Mouse (Mus musculus) gastrocnemius, adult 2 months (tissue): Measurements from ENCODE around the gene Cnga3. TPM values are rescaled to one million over a fixed set of nuclear protein-coding genes. Genes with fewer than 3 reads are reported as not detected.

Experiments used
- DNase-seq: peaks from one replicate; pipeline ENCODE4 v3.0.0; 2022
- H3K27ac ChIP-seq: fragments of 200-600 bp; 2 replicates; pipeline ENCODE4 v1.8.1; 2022; ENCODE audit warnings: mild to moderate bottlenecking
- H3K4me3 ChIP-seq: fragments of 200-600 bp; 2 replicates; pipeline ENCODE4 v1.8.1; 2022; ENCODE audit warnings: mild to moderate bottlenecking, moderate library complexity
- CTCF ChIP-seq: fragments of 200-600 bp; IDR thresholded peaks from 2 replicates; pipeline ENCODE4 v1.8.1; 2022; ENCODE audit warnings: antibody characterized with exemption, mild to moderate bottlenecking, moderate library complexity
- intact Hi-C: fragments of 180-260 bp; cut with DNase I; formaldehyde crosslinking; loops from one replicate; pipeline ENCODE4 v1.15.1; 2025
- total RNA-seq, 2 experiments: library from RNA; stranded (reverse); gene quantifications; 2 replicates each; pipeline ENCODE4 v1.2.3; 2021

The Cnga3 gene
- total RNA-seq, 2 experiments from 2014 or later = 0.26 to 0.45 TPM

DNA sequence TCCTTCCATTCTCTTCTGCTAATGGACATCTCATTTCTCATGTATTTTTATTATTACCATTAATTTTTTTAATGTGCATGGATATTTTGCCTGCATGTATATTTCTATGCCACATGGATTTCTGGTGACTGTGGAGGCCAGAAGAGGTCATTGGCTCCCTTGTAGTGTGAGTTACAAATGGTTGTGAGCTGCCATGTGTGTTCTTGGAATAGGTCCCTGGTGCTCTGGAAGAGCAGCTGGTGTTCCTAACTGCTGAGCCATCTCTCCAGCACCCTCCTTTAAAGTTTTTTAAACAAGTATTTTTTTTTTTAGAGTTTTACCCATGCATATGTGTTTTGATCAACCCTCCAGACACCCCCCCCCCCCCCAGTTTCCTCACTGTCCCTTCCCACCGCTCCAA is 82.2 kb downstream of the Cnga3 start:
- TF ChIP-seq CTCF = no peak
- no peak for DNase-seq
- no peak overlapping the region for H3K4me3 ChIP-seq
- no peak overlapping the region for H3K27ac ChIP-seq
- intact Hi-C loops = no loop called here

GRCm38 (mm10) chr1:37298904-37299303 is 84.7 kb downstream of the Cnga3 start:
- Histone ChIP-seq H3K27ac (no peak overlapping the region), H3K4me3 (no peak overlapping the region)
- no peak for TF ChIP-seq CTCF
- DNase-seq = no peak
- intact Hi-C loops = no loop called here

GRCm38 (mm10) chr1:37299540-37300491 is 85.6 kb downstream of the Cnga3 start, which contains the start of gene Inpp4a:
Inpp4a (plus strand) TSS chr1:37299865.
- TF ChIP-seq CTCF = no peak
- intact Hi-C loops = loop anchor here (5.0 kb wide), 1 partner anchor 47 kb away; no protein-coding TSS in a partner anchor
- peak; percentile 97 for DNase-seq
- Histone ChIP-seq H3K27ac (peak within 1 kb of the TSS; percentile 93), H3K4me3 (peak within 1 kb of the TSS; percentile 86)

DNA sequence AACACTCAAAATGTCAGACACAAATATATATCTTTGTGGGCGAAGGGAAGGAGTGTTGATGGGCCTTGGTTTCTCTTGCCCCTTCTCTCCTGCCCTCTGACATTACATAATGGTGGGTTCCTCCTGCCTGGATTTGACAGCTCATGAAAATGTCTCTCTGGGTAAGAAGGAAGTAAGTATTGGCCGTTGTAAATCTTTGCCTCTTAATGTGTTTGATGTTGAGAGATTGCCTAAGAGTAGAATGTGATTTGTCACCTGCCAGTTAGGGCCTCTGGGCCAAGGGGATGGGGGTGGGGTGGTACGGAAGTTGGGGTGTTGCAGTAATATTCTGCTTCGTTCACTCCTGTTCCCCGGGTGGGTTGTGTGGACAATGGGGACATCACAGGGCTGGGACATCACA is 86.4 kb downstream of the Cnga3 start:
- intact Hi-C loops = loop anchor here (5.0 kb wide), 1 partner anchor 47 kb away; no protein-coding TSS in a partner anchor
- DNase-seq = no peak
- Histone ChIP-seq H3K27ac (peak overlapping the region; percentile 93), H3K4me3 (peak overlapping the region; percentile 86)
- no peak for TF ChIP-seq CTCF

DNA sequence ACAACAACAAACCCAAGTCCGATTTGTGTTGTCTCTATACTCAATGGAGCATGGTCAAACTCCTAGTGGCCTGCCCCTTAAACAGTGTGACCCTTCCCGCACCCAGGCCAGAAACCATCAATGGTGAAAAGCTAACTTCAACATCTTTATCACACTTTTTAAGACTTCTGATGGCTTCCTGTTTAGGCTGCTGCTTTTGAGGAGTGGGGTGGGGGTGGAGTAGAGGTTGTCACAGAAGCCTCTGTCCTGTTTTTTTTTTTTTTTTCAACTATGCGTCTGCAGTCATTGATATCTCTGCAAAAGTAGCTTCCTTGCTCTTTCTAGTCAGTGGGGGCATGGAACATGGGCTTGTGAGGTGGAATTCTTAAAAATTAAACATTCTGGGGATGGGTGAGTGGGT is 88.6 kb downstream of the Cnga3 start:
- TF ChIP-seq CTCF = no peak
- no peak overlapping the region for H3K27ac ChIP-seq
- DNase-seq = no peak
- intact Hi-C loops = loop anchor here (5.0 kb wide), 1 partner anchor 44 kb away; no protein-coding TSS in a partner anchor
- no peak overlapping the region for H3K4me3 ChIP-seq

DNA sequence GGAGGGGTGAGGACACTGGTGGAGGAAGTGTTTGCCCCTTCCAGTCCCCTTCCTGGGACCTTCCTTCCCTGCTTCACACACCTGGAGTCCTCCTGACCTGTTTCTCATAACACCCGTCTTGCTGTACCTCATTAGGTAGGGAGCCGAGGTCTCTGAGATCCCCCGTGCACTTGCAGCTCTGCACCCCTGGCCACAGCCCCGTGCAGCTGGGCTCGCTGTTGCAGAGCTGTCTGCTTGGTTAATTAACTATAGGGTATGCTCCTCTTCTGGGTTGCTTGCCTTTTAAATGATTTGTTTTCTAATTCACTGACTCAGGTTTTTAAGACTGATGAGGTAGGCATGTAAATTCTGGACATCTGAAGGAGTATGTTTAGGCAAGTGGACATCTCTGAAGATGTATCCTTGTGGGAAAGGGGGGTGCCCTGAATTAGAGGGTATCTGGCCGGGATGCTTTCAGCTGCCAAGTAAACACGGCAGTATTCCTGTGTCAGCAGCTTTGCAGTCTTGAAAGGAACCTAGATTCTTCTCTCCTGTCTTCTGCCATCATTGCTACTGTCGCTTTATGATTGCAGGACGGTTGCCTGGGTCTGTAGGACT is 91.6 kb downstream of the Cnga3 start:
- H3K4me3 ChIP-seq = no peak overlapping the region
- no peak for DNase-seq
- no peak overlapping the region for H3K27ac ChIP-seq
- TF ChIP-seq CTCF = no peak
- intact Hi-C loops = no loop called here

- no peak for DNase-seq
- intact Hi-C loops = no loop called here
- H3K4me3 ChIP-seq = no peak overlapping the region
- peak overlapping the region; percentile 2; the same call in 1 of the 2 replicates for H3K27ac ChIP-seq
- TF ChIP-seq CTCF = no peak
These were observed 93.4 kb downstream of the Cnga3 start for GRCm38 (mm10) chr1:37307586-37307985.

DNA sequence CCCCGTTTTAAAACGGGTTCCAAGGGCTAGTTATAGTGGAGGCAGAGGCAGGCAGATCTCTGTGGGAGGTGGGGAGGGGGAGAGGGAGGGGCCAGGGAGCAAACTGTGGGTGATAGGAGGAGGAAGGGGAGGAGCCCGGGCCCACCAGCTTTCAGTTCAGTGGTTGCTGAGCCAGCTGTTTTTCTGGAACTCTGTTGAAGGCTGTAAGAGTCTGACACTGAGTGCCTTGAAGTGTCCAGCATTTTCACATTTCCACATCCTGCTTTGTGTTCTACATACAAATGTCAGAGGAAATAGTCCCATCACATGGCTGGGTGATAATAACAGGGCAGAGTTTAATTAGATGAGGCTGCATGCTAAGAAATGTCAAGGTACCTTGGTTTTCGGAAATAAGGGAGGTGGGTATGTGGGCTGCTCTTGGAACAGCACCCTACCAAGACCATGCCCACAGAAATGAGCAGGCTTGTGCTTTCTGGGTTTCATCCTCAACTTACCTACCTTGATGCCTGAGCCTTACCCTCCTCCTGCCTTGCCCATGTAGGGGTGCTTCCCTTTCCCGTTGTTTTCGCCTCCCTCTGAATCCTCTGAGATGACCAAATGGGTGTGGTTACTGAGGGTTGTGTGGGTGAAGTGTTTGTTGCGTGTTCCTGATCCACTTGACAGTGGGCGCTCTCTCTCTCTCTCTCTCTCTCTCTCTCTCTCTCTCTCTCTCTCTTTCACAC is 93.9 kb downstream of the Cnga3 start:
- TF ChIP-seq CTCF = no peak
- DNase-seq = no peak
- intact Hi-C loops = no loop called here
- H3K4me3 ChIP-seq = no peak overlapping the region
- no peak overlapping the region for H3K27ac ChIP-seq

DNA sequence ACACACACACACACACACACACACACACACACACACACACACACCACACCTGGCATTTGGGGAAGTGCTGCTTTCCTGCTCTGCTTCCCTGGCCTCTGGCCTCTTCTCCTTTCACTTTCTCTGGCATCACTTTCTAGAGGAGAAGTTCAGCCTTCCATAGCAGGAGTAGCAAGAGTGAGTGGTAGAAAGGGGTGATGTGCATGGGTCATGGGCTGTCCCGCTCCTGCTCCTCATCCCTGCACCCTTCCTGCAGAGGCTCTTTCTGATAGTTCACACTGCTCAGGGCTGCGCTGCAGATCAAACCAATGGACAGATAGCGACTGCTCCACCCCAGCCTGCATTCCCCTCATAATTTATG is 94.5 kb downstream of the Cnga3 start:
- no peak for DNase-seq
- no peak overlapping the region for H3K27ac ChIP-seq
- TF ChIP-seq CTCF = no peak
- intact Hi-C loops = no loop called here
- H3K4me3 ChIP-seq = no peak overlapping the region

DNA sequence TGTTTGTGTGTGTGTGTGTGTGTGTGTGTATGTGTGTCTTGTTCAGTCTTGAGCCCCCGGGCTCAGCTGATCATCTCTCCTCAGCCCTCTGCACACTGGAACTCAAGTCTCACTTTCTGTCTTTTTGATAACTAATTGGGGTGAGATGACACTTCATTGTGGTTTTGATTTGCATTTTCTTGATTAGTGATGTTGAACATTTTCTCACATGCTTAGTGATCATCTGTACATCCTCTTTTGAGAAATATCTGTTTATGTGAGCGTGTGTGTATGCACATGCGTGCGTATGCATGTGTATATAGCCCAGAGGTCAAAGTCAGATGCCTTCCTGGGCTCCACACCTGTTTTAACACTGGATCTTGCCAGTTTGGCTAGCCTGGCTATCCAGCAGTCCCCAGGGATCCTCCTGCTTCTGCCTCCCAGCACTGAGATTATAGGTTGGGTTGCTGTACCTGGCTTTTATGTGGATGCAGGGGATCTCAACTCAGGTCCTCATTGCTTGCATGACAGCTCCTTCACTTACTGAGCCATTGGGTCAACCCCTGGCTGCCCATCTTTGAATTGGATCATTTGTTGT is 95.8 kb downstream of the Cnga3 start:
- intact Hi-C loops = no loop called here

More for the DNA sequence above, 95.8 kb downstream of the Cnga3 start:
- TF ChIP-seq CTCF = no peak
- DNase-seq = no peak
- Histone ChIP-seq H3K27ac (no peak overlapping the region), H3K4me3 (no peak overlapping the region)

Other genes with a start within 250 kb of the Cnga3 start
- 10 to 100 TPM; 54.9 to 56.1 TPM for gene Vwa3b, start 187.8 kb upstream of the Cnga3 start, total RNA-seq
- gene Inpp4a, start 85.4 kb downstream of the Cnga3 start, total RNA-seq = 10 to 100 TPM; 18.0 to 19.5 TPM
- gene Coa5, start 215.7 kb downstream of the Cnga3 start, total RNA-seq = 10 to 100 TPM; 81.0 to 88.5 TPM
- gene Unc50, start 215.7 kb downstream of the Cnga3 start, total RNA-seq = 10 to 100 TPM; 14.2 to 16.6 TPM